Mouse (Mus musculus): ENCODE results near the gene Pomt1.

GRCm38 (mm10) chr2:32211689-32212088 is 24.7 kb upstream of the Pomt1 start:
- no peak for TF ChIP-seq CTCF (IDR thresholded peaks at IDR 0.05; ENCODE audit: low read depth, low read length)
- no peak for TF ChIP-seq POLR2A (IDR thresholded peaks at IDR 0.05; ENCODE audit: borderline replicate concordance, low read depth, low read length)
